In the genomic region with DNA sequence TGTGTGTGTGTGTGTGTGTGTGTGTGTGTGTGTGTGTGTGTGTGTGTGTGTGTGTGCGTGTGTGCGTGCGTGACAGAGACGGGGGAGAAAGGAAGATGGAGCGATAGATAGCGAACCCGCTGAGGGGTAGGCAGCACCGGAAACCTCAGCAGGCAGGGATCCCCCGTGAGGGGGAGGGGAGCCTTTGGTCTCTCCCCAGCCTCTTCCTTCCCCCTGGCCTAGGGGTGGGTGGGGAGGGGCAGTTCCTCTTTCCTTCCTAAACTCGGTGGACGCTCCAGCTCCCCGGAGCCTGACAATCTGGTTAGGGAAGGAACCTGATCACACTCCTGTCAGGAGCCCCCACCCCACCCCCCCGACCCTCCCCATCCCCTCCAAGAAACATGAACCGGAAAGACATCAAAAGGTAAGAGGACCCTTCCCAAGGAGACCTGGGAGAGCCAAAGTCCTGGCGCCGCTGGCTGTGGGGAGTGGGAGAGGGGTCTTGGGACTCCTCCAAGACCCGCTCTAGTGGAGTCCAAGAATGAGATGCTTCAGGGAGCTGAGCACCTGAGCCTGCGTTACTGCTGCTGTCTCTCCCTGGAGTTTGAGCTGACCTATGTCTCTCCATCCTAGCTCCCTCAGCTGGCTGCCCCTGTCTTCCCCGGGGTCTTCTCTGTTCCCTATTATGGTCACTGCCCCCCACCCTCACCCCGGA, we compare ENCODE assay signal across 8 mouse cellular contexts. TPM values are rescaled to one million over a fixed set of nuclear protein-coding genes. Genes with fewer than 3 reads are reported as not detected.
DNase-seq lines count a peak whose midpoint lies in the region.

Gene Rasgrp4, plus strand, starts transcription at position 159 of the 694 bp plus-strand sequence.

- DNase-seq in B cell, adult 2 months, result peak; percentile 71 to 75
- peak; percentile 61 for DNase-seq in R1 (ENCODE audit: low read depth, low spot score)
- DNase-seq in heart, embryonic 10.5 days (ENCODE audit: low spot score), result no peak
- peak; percentile 23 to 56 for DNase-seq in kidney, postnatal 36 days
- peak; percentile 78 for DNase-seq in splenic B cell, adult 2 months (ENCODE audit: low read depth, low spot score)
- DNase-seq in left cerebral cortex, postnatal 4 days, result no peak
- no peak for DNase-seq in cerebellum, postnatal 36 days

- H3K27me3 ChIP-seq in heart, embryonic 10.5 days (ENCODE audit: insufficient read depth, poor library complexity, severe bottlenecking), result peaks cover 27% of the 10 kb centered on the region
- H3K27me3 ChIP-seq in megakaryocyte, embryonic 14.5 days (replicated peaks), result peaks cover 8% of the 10 kb centered on the region
- H3K27me3 ChIP-seq in splenic B cell, adult 2 months (ENCODE audit: control insufficient read depth, insufficient read depth, low read length, poor library complexity, severe bottlenecking), result no peaks in the 10 kb centered on the region

- H3K9me3 ChIP-seq in heart, embryonic 10.5 days, result no peaks in the 10 kb centered on the region
- no peaks in the 10 kb centered on the region for H3K9me3 ChIP-seq in megakaryocyte, embryonic 14.5 days

- peak within 1 kb of the TSS; percentile 52 for H3K27ac ChIP-seq in heart, embryonic 10.5 days

- intact Hi-C loops in left cerebral cortex, postnatal 4 days (cut with DNase I), result no loop called here

- H3K36me3 ChIP-seq in heart, embryonic 10.5 days, result no peaks in the 10 kb centered on the region
- no peaks in the 10 kb centered on the region for H3K36me3 ChIP-seq in megakaryocyte, embryonic 14.5 days (replicated peaks; ENCODE audit: low read length)
- no peaks in the 10 kb centered on the region for H3K36me3 ChIP-seq in splenic B cell, adult 2 months (ENCODE audit: control insufficient read depth, insufficient read depth, low read length, poor library complexity, severe bottlenecking)

- WGBS in heart, embryonic 10.5 days, result 2% methylated on average over 13 of the region's 20 CpGs

- H3K4me3 ChIP-seq in heart, embryonic 10.5 days, result peak within 1 kb of the TSS; percentile 51
- peak within 1 kb of the TSS; percentile 90 for H3K4me3 ChIP-seq in megakaryocyte, embryonic 14.5 days (replicated peaks)

- H3K4me1 ChIP-seq in heart, embryonic 10.5 days, result peaks cover 13% of the 10 kb centered on the region; the same call in 1 of the 2 replicates
- peaks cover 54% of the 10 kb centered on the region for H3K4me1 ChIP-seq in megakaryocyte, embryonic 14.5 days

RNA-seq across cellular contexts. Expression of gene Rasgrp4, which starts in this region (rescaled TPM):
- 0.74 and 0.79 TPM in 2 replicates for polyA plus RNA-seq in heart, embryonic 10.5 days (2016; fragmentation: Nextera tagmentation; extraction: Ambion mirVana)
- polyA plus RNA-seq in megakaryocyte, embryonic 14.5 days (2012; ENCODE audit: insufficient read depth, low replicate concordance), result 1.9 and 7.5 TPM in 2 replicates
- 1 to 10 TPM; 1.6 to 1.7 TPM for total RNA-seq in left cerebral cortex, postnatal 4 days (2021)

Comparison
In these comparisons a context has a peak if more than half of its experiments do, and no peak if none do; other contexts are left out.
1. DNase-seq: peak in B cell, adult 2 months (2 of 2), R1 (single experiment), kidney, postnatal 36 days (2 of 2) and splenic B cell, adult 2 months (single experiment); none in heart, embryonic 10.5 days (single experiment), left cerebral cortex, postnatal 4 days (single experiment) and cerebellum, postnatal 36 days (0 of 2).